Mouse (Mus musculus) megakaryocyte, adult 5-6 weeks (primary cell): ENCODE results near the gene Atp8b2. TPM values are rescaled to one million over a fixed set of nuclear protein-coding genes. Genes with fewer than 3 reads are reported as not detected.
A peak's percentile ranks its signal among the peaks of the same experiment; 100 is the strongest.

Experiments
- ATAC-seq: 2 replicates; pipeline ENCODE4 v1.8.0; 2016; ENCODE audit warnings: mild to moderate bottlenecking, inconsistent platforms; ENCODE audit not compliant: poor library complexity, severe bottlenecking
- total RNA-seq, 2 experiments: library from RNA; stranded (forward) in 1 of 2; stranded (reverse) in 1 of 2; fragments of 153-499, 151-499 nt in 1 of 2; fragments of 221-1000, 200-1000 nt in 1 of 2; gene quantifications; 2 replicates each; pipeline versions ENCODE4 v1.2.3 to v1.2.4; 2015 to 2017

The Atp8b2 gene
- total RNA-seq, 2 experiments from 2014 or later: 17.5 to 37.2 TPM

DNA sequence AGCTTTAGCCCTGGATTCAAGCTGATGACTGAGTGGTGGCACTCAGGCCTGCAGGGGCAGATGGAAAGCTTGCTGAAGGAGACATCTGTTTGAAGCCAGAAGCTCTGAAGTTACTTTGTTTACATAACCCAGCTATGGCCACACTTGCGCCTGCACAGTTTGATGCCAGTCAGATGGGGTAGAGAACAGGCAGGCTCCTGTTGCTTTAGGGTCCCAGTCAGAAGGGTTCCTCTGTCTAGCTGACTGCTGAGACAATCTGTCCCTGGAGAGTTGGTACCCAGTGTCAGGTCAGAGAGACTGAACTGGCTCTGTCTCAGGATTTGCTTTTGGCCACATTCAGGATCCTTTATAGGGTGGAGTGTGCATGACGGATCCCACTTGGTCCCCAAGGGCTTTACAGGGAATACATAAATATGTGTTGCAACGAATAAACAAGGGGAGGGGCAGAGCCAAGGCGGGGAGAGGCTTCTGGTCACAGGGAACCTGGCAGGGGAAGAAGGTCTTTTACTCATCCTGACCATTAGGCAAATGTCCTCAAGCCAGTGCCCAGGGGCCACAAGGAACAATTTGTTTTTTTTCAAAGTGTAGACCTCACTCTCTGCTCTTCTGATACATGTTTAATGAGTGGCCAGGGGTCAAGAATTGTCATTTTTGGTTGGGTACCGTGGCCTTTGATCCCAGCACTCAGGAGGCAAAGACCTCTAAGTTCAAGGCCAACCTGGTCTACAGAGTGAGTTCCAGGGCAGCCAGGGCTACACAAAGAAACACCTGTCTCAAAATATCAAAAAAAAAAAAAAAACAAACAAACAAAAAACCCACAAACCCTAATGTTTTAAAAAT, 53.4 kb downstream of the Atp8b2 start:
- ATAC-seq: no peak

DNA sequence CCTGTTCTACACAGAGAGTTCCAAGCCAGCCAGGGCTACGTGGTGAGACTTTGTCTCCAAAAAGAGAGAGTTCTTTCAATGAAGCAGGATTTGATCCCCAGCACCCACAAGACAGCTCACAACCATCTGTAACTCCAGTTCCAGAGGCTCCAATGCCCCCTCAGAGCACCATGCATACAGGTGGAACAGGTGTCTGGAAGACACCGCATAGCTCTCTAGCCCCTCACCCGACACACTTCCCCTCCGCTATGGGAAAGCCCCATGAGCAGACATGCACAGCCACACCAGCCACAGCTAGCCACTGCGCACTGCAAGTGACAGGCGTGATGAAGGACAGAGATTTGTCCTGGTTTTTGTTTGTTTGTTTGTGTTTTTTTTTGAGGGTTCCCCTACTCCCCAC, 54.5 kb downstream of the Atp8b2 start:
- ATAC-seq: no peak

DNA sequence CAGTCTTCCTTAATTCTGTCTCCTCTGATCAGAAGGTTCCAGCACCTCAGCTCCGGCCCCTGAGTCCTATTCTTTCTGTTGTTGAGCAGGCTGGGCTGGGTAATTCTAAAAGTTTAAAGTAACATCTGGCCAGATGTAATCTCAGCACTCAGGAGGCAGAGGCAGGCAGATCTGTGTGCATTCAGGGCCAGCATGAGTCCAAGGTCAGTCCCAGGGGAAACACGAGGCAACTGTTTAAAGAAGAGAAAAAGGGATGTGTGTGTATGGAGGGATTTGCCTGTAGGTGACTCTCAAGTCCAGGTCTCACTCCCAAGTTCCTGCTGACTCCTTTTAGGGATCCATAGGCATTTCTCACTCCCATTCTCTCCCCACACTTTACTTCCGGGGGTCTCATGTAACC, 55.5 kb downstream of the Atp8b2 start:
- ATAC-seq: no peak

DNA sequence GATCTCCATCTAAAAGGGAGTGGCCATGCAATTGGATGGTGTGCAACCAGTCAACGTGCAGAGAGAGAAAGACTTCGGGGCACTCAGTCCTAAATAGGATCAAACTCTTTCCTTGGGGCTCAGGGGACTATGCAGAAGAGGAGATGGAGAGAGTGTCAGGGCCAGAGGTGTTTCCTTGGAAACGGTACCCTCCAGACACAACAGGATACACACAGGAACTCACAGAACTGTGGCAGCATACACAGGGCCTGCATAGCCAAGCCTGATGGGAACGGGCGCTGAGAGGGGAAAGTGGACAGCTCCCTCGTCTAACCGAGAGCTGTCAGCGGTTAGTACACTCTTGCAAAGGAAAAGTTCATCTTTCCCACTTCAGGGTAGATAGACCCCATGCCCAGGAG, 63.8 kb downstream of the Atp8b2 start:
- no peak for ATAC-seq

DNA sequence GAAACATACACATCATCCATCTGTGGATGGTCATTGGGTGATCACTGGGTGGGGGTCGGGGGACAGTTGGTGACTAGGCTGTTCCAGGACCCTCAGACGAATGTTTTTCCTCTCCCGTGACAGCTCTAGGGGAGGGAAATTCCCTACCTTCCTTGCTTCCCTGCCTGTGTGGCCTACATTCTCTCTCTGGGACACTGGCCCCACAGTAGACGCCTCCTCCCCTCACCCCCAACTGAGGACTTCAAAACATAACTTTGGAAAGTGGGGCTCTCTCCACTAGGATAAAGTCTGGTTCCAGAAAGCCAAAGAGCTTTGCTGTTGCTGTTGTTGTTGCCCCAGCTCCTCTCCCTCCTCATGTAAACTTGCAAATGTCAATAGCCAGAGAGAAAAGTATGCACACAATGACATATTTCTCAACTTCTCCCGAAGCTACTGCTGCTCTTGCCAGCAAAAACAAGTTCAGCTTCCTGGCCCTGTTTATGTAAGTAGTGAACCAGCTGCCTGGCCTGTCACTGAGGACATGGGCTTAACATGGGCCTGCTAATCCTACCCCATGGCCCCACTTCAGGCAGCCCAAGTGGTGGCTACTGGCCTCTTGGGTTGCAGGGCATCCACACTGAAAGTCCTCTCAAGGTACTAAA, 64.3 kb downstream of the Atp8b2 start:
- no peak for ATAC-seq

DNA sequence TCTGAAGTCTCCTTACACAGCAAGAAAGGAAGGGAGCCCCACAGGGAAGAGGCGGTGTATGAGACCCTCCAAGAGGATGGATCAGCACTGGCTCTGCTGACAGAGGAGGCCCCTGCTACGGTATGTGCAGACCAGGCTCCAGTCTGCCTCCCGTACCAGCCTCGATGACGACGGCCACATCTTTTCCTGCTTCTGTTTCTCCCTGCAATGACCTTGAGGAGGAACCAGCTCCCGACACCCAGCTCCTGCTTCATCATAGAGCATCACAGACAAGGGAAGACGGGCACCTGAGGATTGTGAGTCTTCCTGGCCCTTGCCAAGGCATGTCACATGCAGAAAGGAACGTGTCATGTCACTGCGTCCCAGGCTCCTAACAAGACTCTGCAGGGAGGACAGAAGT, 65.3 kb downstream of the Atp8b2 start:
- no peak for ATAC-seq

DNA sequence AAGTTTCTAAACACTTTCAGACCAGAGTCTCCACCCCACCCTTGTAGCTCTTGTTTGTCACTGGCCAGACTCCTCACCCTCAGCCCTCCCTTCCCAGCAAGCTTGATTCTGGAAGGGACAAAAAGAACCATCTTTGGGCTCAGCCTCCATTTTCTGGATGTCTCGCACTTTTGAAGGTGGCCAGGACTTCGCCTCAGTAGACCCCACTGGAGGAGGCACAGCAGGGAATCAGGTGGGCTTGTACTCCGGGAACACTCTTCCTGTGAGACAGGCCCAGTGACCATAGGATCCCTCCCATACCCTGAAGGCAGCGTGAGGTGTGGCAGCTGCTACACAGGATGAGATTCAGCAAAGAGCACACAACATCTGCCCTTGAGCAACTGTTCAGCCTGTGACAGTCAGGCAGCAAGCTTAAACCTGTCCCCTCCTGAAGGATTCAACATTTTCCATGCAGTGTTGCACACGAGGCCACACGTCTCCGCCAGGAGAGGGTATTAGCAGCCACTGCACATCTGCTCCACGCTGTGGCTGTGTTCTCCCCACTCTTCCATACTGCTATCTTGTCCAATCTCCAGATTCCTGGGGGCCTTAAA, 66.0 kb downstream of the Atp8b2 start:
- no peak for ATAC-seq

DNA sequence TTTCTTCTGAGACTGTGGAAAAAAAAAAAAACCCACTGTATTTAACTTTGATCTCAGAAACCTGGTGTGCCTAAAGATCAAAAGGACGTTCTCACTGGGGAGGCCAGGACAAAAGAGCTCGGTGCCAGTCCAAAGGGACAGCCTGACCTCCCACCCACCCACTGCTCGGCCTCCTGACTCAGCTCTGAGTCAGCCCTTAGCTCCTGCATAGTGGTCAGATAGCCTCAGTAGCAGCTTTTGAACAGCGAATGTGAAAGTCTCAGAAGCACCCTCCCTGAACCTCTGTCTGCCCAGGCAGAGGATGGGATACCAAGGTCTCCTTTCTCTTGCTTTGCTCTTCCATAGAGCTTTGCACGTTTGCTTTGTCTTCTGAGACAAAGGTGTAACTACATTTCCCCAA, 66.7 kb downstream of the Atp8b2 start:
- ATAC-seq: no peak

DNA sequence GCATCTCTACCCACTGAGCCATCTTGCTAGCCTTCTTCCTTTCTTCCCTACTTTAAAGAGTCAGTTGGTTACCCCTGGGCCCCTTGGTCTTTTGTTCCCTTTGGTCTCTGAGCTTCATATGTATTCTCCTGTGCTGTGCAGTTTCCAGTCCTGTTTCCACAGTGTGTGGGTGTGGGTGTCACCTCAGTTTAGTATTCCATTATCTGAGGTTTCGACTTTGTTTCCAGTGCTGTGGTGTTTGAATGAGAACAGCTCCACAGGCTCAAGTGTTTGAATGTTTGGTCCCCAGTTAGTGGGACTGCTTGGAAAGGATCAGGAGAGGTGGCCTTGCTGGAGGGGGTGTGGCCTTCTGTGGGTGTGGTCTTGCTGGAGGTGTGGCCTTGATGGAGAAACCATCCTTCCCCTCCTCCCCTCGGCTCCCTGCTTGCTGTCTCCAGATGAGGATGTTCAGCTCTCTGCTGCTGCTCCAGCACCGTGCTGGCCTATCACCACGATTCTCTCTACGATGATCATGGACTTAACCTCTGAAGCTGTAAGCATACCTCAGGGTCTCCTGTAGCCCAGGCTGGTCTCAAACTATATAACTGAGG, 70.7 kb downstream of the Atp8b2 start:
- peak; percentile 33; the same call in 1 of the 2 replicates for ATAC-seq

DNA sequence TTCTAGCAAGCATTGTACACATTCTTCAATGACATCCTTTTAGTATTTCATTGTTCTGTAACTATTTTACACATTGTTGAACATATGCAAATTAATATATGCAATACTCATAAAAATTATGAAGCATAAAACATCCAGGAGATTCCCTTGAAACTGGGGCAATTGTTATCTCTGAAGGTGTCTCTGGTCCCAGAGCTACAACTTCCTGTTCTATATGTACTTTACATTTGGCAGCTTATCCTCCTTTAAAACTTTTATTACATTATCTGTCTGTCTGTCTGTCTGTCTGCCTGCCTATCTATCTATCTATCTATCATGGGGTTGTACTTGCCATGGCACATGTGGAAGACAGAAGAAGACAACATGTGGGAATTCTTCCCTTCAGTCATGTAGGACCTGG, 71.6 kb downstream of the Atp8b2 start:
- no peak for ATAC-seq

DNA sequence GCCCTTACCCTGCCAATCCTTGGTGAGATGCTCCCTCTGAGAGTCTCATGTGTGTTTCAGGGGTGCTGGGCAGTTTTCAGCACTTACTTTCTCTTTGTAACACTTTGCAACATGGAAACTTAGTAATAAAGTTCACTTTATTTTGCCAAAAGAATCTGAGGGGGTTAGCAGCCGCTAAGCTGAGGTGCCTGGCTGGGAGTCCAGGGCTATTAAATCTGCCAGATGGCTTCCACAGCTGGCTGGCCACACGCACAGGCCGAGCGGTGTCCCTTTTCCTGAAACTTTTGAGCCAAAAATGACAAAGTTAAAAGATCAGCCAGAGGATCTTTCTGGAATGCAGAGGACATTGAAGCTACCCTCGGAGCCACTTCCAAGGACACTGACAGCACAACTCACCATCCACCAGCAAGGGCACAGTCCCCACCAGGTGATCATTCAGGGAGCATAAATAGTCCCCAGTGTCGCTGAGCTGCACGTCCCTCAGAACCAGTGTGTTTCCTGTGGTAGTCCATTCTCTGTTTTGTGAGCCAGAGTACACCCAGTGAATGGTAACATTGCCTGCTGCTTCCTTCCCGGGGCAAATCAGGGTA, 73.4 kb downstream of the Atp8b2 start:
- no peak for ATAC-seq

Other genes starting within 250 kb of the Atp8b2 start
- gene Adar, start 248.5 kb downstream of the Atp8b2 start, total RNA-seq (2015): 34.9 and 36.0 TPM in 2 replicates
- 38.5 and 42.2 TPM in 2 replicates for gene Adar, start 248.5 kb downstream of the Atp8b2 start, total RNA-seq (2017)
- gene Chrnb2, start 198.9 kb downstream of the Atp8b2 start, total RNA-seq (2015): 0.21 and 0.91 TPM in 2 replicates
- 0.49 and 0.51 TPM in 2 replicates for gene Chrnb2, start 198.9 kb downstream of the Atp8b2 start, total RNA-seq (2017)
- gene Ube2q1, start 189.9 kb downstream of the Atp8b2 start, total RNA-seq (2015): 113 and 119 TPM in 2 replicates
- gene Ube2q1, start 189.9 kb downstream of the Atp8b2 start, total RNA-seq (2017): 133 and 138 TPM in 2 replicates
- gene She, start 132.1 kb downstream of the Atp8b2 start, total RNA-seq (2015): not detected in 2 replicates
- gene She, start 132.1 kb downstream of the Atp8b2 start, total RNA-seq (2017): not detected in 2 replicates
- gene Il6ra, start 50.3 kb downstream of the Atp8b2 start, total RNA-seq (2015): 147 and 166 TPM in 2 replicates
- gene Il6ra, start 50.3 kb downstream of the Atp8b2 start, total RNA-seq (2017): 63.8 and 71.2 TPM in 2 replicates
- gene Hax1, start 35.3 kb upstream of the Atp8b2 start, total RNA-seq (2015): 97.5 and 114 TPM in 2 replicates
- 48.8 and 50.8 TPM in 2 replicates for gene Hax1, start 35.3 kb upstream of the Atp8b2 start, total RNA-seq (2017)
- 46.7 and 50.9 TPM in 2 replicates for gene 4933434E20Rik, start 88.1 kb upstream of the Atp8b2 start, total RNA-seq (2015)
- gene 4933434E20Rik, start 88.1 kb upstream of the Atp8b2 start, total RNA-seq (2017): 39.0 and 55.0 TPM in 2 replicates
- 134 and 144 TPM in 2 replicates for gene Ubap2l, start 89.1 kb upstream of the Atp8b2 start, total RNA-seq (2015)
- 99.6 and 101 TPM in 2 replicates for gene Ubap2l, start 89.1 kb upstream of the Atp8b2 start, total RNA-seq (2017)
- gene Tpm3, start 109.1 kb upstream of the Atp8b2 start, total RNA-seq (2015): 637 and 647 TPM in 2 replicates
- 1,137 and 1,174 TPM in 2 replicates for gene Tpm3, start 109.1 kb upstream of the Atp8b2 start, total RNA-seq (2017)
- gene Nup210l, start 140.6 kb upstream of the Atp8b2 start, total RNA-seq (2015): 0.93 and 1.3 TPM in 2 replicates
- 0.55 and 0.89 TPM in 2 replicates for gene Nup210l, start 140.6 kb upstream of the Atp8b2 start, total RNA-seq (2017)